Mouse (Mus musculus) cerebellum, adult 2 months (tissue): Measurements from ENCODE around the gene Dhrs9.

ENCODE experiments used
- CTCF ChIP-seq: fragments of 200-500 bp; IDR thresholded peaks from 2 replicates; pipeline ENCODE4 v1.5.1; 2011; ENCODE audit warnings: low read depth, mild to moderate bottlenecking, control low read depth, low read length, moderate library complexity, borderline replicate concordance; ENCODE audit not compliant: insufficient read depth
- POLR2A ChIP-seq: fragments of 200-500 bp; IDR thresholded peaks from 2 replicates; pipeline ENCODE4 v1.6.1; 2011; ENCODE audit warnings: low read length, control low read depth, borderline replicate concordance; ENCODE audit not compliant: insufficient read depth

- TF ChIP-seq POLR2A: no peak
- TF ChIP-seq CTCF: no peak
Observed at GRCm38 (mm10) chr2:69424829-69425228, 44.6 kb downstream of the Dhrs9 start.
